Mouse (Mus musculus) embryonic facial prominence, embryonic 14.5 days (tissue): ENCODE results near the gene Gpr143. TPM values are rescaled to one million over a fixed set of nuclear protein-coding genes. Genes with fewer than 3 reads are reported as not detected.
"Not testable (repeated sequence)": the region's sequence is repeated elsewhere in the genome, so short reads cannot be mapped to it uniquely, and the experiment has no call there.

Experiments
- ATAC-seq: fragments of 200-750 bp; cut with Nextera tagmentation; 2 replicates; pipeline ENCODE4 v1.8.0; 2017; ENCODE audit warnings: low read depth, moderate number of reproducible peaks, moderate TSS enrichment
- DNase-seq: peaks from one replicate; pipeline ENCODE4 v3.0.0-alpha.2; 2015; ENCODE audit warnings: low spot score
- H3K27ac ChIP-seq: fragments of 300-500 bp; sonication (generic); replicated peaks from 2 replicates; pipeline ENCODE4 v1.5.1; 2014; ENCODE audit warnings: low read depth, mild to moderate bottlenecking, low read length, moderate library complexity
- H3K27me3 ChIP-seq: fragments of 300-500 bp; sonication (generic); replicated peaks from 2 replicates; pipeline ENCODE4 v1.6.1; 2014; ENCODE audit warnings: low read length; ENCODE audit not compliant: control insufficient read depth, insufficient read depth
- H3K36me3 ChIP-seq: fragments of 300-500 bp; sonication (generic); 2 replicates; pipeline ENCODE4 v1.6.1; 2014; ENCODE audit warnings: low read length, mixed read lengths; ENCODE audit not compliant: control insufficient read depth, insufficient read depth
- H3K4me1 ChIP-seq: fragments of 300-500 bp; sonication (generic); 2 replicates; pipeline ENCODE4 v1.6.1; 2014; ENCODE audit warnings: antibody characterized with exemption, low read length; ENCODE audit not compliant: control insufficient read depth, insufficient read depth
- H3K4me2 ChIP-seq: fragments of 300-500 bp; sonication (generic); 2 replicates; pipeline ENCODE4 v1.6.1; 2014; ENCODE audit warnings: low read depth, mild to moderate bottlenecking, low read length, moderate library complexity, mixed read lengths
- H3K4me3 ChIP-seq: fragments of 300-500 bp; sonication (generic); 2 replicates; pipeline ENCODE4 v1.5.1; 2014; ENCODE audit warnings: low read depth, mild to moderate bottlenecking, low read length
- H3K9ac ChIP-seq: fragments of 300-500 bp; sonication (generic); 2 replicates; pipeline ENCODE4 v1.6.1; 2014; ENCODE audit warnings: low read depth, mild to moderate bottlenecking, low read length, moderate library complexity, mixed read lengths
- H3K9me3 ChIP-seq: fragments of 300-500 bp; sonication (generic); 2 replicates; pipeline ENCODE4 v1.6.1; 2016; ENCODE audit warnings: low read length; ENCODE audit not compliant: control insufficient read depth
- WGBS: fragments of 180-500 bp; shearing (Covaris S2); extraction: QIAGEN DNeasy Blood & Tissue Kit; methylation state at CpG from one replicate; pipeline ENCODE4 v1.1.7; 2014; 5-methylcytosine and 5-hydroxymethylcytosine counted together
- polyA plus RNA-seq: library from polyadenylated mRNA; unstranded; fragments of >200 nt; fragmentation: Nextera tagmentation; extraction: Ambion mirVana; gene quantifications from 2 replicates; pipeline ENCODE4 v1.2.1, GENCODE M21; 2014

The Gpr143 gene
- polyA plus RNA-seq, 1 experiment from 2014 or later = 0.42 TPM

- not testable (repeated sequence) for H3K27me3 ChIP-seq, H3K9ac ChIP-seq, H3K4me1 ChIP-seq, DNase-seq, H3K4me2 ChIP-seq, H3K9me3 ChIP-seq, H3K27ac ChIP-seq, ATAC-seq, H3K36me3 ChIP-seq, H3K4me3 ChIP-seq
- WGBS = no CpG with 5 or more reads among the region's 1 CpGs
These were observed 49.4 kb downstream of the Gpr143 start for GRCm38 (mm10) chrX:152831003-152831550.

GRCm38 (mm10) chrX:152834940-152835339 lies 53.2 kb downstream of the Gpr143 start:
- H3K27me3 ChIP-seq, H3K4me3 ChIP-seq, H3K36me3 ChIP-seq, H3K9ac ChIP-seq, ATAC-seq, H3K4me1 ChIP-seq, H3K27ac ChIP-seq, H3K9me3 ChIP-seq, H3K4me2 ChIP-seq: not testable (repeated sequence)
- DNase-seq = peak; percentile 46
- 22% methylated on average over 5 of the region's 5 CpGs for WGBS

GRCm38 (mm10) chrX:152855076-152855772 lies 73.5 kb downstream of the Gpr143 start:
- H3K9me3 ChIP-seq = 0 out of 2 replicates have a peak, but pooled peaks cover 7% of the 10 kb centered on the region
- no peak overlapping the region for H3K4me3 ChIP-seq
- H3K27ac ChIP-seq = no peak overlapping the region
- H3K9ac ChIP-seq = no peak overlapping the region
- DNase-seq (no peak), ATAC-seq (no peak)
- no peaks in the 10 kb centered on the region for H3K27me3 ChIP-seq
- 88% methylated on average over 3 of the region's 3 CpGs for WGBS
- H3K4me1 ChIP-seq = no peaks in the 10 kb centered on the region
- H3K4me2 ChIP-seq = no peak overlapping the region
- H3K36me3 ChIP-seq = no peaks in the 10 kb centered on the region

Other genes with a start within 250 kb of the Gpr143 start
- not detected in 2 replicates for gene Cldn34a, start 218.6 kb upstream of the Gpr143 start, polyA plus RNA-seq
- gene Shroom2, start 12.5 kb upstream of the Gpr143 start, polyA plus RNA-seq = 7.6 and 9.5 TPM in 2 replicates
- 1.1 and 1.4 TPM in 2 replicates for gene Usp51, start 224.5 kb downstream of the Gpr143 start, polyA plus RNA-seq